Mouse (Mus musculus): ENCODE data around the gene Zc3h12a.

Gene Zc3h12a

DNA sequence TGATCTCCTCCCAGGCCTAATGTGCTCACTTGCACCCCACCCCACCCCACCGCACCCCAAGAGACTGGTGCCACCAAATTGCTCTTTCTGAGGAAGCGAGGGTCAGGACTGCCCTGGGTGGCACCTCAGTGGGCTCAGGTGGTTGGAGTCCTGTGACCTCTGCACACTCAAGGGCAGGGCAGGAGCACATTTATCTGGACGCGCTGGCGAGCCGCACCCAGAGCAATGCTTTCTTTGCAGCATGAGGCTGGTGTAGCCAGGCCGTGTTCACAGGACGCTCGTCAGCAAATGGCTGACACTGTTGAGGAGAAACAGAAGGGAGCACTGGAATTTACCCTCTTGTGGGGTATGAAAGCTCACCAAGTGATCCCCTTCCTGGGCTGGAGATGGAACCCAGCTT, 22.3 kb downstream of the Zc3h12a start:
- no peak for DNase-seq

- DNase-seq: no peak
Observed at GRCm38 (mm10) chr4:125101334-125101733, 26.3 kb downstream of the Zc3h12a start.

DNA sequence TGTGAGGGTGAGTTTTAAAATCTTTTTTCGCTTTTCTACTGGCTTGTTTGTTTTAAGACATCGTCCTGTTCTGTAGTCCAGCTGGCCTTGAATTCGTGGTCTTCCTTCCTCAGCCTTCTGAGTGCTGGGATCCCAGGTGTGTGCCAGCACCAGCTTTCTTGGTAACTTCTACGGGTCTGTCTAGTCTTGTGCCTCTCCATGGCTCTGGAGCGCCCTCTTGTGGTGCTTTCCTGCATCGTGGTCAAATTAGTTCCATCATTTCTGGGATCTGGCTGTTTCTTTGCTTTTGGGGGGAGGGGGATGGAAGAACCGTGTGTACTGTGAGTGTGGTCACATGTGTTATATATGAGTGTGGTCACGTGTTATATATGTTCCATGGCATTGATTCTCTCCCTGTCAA, 28.2 kb downstream of the Zc3h12a start:
- DNase-seq: peak; percentile 85

DNA sequence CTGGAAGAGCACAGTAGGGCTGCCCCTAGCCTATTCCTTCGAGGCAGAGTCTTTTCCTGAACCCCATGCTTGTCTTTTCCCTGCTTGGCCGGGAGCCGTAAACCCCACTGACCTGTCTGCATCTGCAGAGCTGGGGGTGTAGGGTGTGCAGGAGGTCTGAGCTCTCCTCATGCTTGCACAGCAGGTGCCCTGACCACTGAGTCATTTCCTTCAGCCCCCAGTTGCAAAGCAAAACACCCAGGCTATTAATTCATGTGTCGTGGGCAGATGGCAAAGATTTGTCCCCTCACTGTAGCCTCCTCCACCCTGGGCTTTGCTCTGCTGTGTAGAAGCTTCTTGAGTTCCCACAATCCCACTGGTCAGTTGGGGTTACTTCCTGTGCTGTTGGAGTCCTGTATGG, 30.2 kb downstream of the Zc3h12a start:
- no peak for DNase-seq

DNA sequence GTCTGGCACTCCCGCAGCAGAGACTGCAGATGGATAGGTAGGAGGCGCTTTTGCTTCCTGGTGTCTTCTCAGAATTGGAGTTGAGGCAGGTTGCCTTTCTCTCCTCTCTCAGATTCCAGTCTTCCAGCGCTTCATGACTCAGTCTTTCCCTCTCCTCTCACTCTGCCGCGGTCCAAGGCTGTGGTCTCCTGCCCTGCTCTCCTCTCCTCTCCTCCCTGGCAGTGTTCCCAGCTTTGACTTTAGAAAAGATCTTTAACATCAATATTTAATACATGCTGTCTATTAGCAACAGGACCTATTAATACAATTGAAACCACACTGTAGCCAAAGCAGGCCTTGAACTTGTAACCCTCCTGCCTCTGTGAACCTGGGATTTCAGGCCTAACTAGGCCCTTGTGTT, 31.6 kb downstream of the Zc3h12a start:
- DNase-seq: no peak

DNA sequence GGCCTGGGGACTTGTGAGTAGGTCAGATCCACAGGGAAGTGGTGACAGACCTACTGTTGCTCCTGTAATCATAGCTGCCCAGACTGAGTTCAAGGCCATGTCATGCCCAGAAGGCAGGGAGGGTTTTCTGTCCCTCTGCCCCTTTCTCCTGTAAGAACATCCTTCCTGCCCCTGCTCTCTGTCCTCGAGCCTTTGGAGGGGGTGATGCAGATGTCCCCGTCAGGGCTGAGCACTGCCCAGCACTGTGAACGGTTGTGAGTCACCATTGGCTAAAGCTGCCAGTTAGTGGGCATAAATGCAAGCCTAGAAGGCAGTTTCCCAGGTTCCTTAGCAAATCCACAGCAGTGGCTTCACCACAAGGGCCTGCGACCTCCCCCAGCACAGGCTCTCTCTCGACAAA, 34.6 kb downstream of the Zc3h12a start:
- DNase-seq: no peak

DNA sequence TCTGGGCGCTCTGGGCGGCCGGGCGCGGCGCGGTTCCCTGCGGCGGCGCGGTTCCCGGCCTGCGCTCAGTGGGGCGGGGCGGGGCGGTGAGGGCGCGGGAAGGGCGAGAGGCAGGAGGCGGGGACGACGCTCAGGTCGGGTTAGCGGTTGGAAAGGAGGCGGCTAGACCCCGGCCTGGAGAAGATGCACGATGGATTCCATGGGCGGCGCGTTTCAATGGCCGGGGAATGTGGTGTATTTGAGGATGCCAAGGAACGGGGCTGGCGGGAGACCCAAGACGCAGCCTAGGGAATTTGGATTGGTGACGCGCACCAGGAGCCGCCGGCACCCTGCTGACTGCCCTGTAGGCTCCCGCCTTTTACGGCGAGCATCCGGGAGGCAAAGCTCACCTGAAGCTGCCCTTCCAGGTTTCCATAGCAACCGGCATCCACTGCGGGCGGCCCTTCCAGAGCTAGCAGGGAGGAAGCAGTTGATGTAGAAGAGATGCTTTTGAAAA, 42.2 kb downstream of the Zc3h12a start:
- peak; percentile 81 for DNase-seq

GRCm38 (mm10) chr4:125084403-125085345, 43.0 kb downstream of the Zc3h12a start, which contains the start of gene Meaf6:
Meaf6 (plus strand) TSS chr4:125085134.
- DNase-seq: peak; percentile 94

DNA sequence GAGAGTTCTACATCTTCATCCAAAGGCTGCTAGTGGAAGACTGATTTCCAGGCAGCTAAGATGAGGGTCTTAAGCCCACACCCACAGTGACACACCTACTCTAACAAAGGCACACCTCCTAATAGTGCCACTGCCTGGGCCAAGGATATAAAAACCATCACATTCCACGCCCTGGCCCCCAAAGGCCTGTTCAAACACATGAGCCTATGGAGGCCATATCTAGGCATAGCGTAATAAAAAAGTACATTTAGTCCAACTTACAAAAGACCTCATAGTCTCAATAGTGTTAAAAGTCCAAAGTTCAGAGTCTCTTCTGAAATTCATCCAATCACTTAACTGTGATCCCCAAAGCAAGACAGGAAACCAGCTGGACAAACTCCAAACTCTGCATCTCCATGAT, 48.9 kb downstream of the Zc3h12a start:
- DNase-seq: no peak

GRCm38 (mm10) chr4:125077700-125078099, 49.9 kb downstream of the Zc3h12a start:
- DNase-seq: no peak

All from thymus, postnatal 14 days (tissue).